Mouse (Mus musculus): Measurements from ENCODE around the gene Snap91.

DNA sequence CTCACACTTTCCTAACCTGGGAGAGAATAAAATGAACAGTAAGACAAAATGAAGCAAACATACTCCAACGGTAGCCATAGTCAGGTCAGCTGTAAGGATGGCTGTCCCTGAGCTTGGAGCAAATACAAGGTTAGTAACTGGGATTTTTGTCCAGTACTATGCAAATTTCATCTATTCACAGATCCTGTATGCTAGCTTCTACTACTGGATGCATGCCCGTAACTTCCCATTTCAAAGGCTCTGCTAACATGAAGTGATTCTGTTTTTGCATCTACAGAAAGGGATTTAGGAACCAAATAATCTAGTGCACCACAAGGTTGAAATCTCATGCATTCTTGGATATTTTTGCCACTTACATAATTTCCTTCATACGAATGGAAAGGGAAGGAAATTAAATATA is 70.2 kb downstream of the Snap91 start:
- TF ChIP-seq CTCF (IDR thresholded peaks at IDR 0.05; ENCODE audit: extremely low read depth, insufficient read depth, low read length) (no peak), POLR2A (IDR thresholded peaks at IDR 0.05; ENCODE audit: extremely low read depth, insufficient read depth, low read length) (no peak)
